Mouse (Mus musculus): ENCODE measurements around the gene Agbl3. TPM values are rescaled to one million over a fixed set of nuclear protein-coding genes. Genes with fewer than 3 reads are reported as not detected.

Gene Agbl3
- total RNA-seq (2021), result 1 to 10 TPM; 6.9 to 7.5 TPM

DNA sequence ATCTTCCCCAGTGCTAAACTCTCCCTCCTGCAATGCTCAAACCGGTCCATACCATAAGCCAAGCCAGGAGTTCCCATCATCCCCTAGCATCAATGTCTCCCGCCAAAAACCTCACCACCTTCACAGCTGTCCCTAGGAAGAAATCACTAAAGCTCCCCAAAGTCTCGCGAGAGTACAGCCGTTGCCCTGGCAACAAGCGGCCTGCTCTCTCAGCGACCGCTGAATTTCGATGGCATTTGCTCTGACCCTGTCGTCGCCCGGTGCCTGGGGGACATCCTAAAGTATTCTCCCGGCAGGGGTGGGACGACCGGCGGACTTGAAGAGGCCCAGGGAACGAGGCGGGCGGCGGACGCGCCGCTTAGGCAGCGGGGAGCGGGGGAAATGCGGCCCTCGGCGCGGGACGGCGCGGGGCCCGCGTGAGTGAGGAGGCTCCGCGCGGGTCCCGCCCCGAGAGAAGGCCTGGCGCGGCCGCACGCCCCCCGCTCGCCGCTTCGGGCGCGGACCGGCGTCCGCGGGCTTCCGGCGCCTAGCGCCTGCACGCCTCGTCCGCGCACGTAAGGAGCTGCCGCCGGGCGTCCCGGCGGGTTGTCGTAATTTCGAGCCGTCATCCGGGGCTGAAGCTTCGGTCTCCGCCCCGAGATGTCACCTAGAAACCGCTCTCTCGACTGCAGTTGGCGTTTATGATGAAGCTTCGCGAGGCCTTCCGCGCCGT, at the start of gene Agbl3:
Gene Agbl3, plus strand, starts transcription at position 202 of the 712 bp plus-strand sequence.
- DNase-seq, result peak; percentile 99

DNA sequence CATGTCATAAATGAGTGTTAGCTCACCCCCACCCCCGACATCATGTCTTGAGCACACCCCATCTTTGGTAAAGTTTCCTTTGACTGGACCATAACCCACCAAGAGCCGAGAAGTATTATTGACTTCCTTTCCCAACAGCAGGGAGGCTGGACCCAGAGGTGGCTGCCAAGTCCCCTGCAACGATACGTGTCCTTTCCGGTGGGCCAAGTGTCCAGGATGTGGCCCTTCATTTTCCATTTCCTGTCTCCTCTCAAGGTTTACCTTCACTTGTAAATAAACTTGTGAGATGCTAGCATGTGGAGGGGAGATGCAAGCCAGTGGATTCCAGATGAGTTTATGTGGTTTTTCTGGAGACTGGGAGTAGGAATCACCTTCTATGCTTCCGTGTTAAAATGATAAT, 49.2 kb upstream of the Agbl3 start:
- DNase-seq, result no peak

GRCm38 (mm10) chr6:34731529-34731928, 48.7 kb upstream of the Agbl3 start:
- no peak for DNase-seq

DNA sequence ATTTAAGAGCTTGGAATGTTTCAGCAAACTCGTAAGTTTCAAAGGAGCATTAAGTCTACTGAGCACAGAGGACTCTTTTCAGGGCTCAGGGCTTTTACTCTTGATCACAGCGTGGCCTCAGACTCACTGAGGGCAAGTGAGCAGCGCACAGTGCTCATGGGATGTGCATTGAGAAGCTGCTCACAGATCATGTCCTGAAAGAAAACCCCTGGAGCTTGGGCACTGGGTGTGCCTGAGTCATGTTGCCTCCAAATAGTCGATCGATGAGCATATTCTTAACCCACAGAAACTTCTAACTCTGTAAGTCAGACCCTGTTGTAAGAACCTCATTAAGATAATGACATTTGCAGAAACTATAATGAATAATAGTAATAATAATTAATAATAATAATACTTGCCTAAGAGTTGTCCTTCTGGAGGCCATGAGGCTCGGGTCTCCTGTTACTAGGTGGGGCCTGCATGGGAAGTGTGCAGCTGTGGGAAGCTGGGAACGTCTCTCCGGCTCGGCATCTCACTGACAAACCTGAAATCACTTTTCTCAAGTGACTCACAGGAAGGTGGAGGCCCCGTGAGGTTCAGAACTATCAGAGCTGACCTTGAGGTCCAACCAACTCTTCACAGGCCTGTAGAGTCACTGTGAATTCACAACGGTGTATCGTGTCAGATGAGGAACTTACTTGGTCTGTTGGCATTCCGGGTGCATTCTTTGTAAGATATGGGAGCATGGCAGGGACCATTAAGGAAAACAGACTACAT, 45.1 kb upstream of the Agbl3 start:
- no peak for DNase-seq

DNA sequence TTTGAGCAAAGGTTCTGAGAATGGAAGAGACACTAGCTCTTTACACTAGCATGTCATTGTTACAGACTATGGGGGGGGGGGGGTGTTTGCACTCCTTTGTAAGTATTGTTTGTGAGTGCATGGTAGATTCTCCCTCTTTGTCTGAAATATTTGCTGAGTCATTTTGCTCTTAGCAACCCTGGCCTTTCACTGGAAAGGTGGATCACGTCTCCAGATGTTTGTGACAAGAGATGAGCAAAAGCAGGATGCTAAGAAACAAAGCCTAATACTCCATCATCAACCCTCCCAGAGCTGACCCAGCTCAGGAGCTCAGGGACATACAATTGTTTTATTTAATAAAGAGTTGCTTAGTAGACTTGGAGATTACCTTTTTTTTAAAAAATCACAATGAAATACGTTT, 43.3 kb upstream of the Agbl3 start:
- no peak for DNase-seq

- no peak for DNase-seq
Measured at GRCm38 (mm10) chr6:34743946-34744345, 36.3 kb upstream of the Agbl3 start.

DNA sequence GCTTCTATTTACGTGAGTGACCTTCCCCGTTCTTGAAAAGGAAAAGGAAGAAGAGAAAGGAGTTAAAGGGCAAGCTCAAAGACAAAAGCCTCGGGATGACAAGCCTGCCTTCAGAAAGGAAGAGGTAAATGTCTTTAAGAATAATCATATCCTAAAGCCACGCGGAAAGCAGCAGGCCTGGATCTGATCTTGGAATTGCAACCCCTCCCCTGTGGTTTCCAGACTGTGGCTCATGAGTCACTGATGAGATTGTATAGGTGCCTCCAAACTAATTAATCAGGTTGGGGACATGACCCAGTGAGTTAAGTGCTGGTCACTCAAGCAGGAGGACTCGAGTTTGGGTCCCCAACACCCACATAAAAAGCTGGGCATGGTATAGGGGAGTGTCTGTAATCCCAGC, 32.4 kb upstream of the Agbl3 start:
- no peak for DNase-seq

- no peak for DNase-seq
Measured at GRCm38 (mm10) chr6:34748566-34748965, 31.7 kb upstream of the Agbl3 start.

- DNase-seq, result no peak
Measured at GRCm38 (mm10) chr6:34749526-34749925, 30.7 kb upstream of the Agbl3 start.

DNA sequence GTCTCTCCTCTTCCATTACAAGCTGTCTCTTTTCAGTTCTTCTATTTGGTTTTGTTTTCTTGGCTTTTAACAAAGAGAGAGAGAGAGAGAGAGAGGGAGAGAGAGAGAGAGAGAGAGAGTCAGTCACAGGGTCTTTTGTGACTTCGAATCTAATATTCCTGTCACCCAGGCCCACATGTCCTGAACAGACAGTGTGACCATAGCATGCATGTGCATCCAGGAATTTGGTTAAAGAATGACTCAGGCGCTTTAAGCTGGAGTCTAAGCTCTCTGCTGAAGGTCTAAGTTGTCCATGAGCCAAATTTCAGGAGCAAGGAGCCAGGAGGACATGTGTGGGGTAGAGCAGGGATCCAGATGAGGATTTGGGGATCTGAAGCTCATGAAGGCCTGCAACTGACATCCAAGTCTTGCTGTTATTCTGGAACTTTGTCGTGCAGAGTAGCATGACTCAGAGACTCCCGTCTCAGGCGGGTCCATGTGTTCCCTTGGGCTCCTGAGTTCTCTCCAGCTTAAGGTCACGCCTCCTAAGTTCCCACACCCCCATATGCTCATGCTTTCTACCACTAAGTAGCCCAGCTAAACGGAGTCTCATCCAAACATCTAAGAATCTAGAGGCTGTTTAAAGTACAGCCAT, 29.6 kb upstream of the Agbl3 start:
- DNase-seq, result peak; percentile 22

- DNase-seq, result no peak
Measured at GRCm38 (mm10) chr6:34751625-34752024, 28.6 kb upstream of the Agbl3 start.

- DNase-seq, result peak; percentile 67
Measured at GRCm38 (mm10) chr6:34754448-34754847, 25.8 kb upstream of the Agbl3 start.

DNA sequence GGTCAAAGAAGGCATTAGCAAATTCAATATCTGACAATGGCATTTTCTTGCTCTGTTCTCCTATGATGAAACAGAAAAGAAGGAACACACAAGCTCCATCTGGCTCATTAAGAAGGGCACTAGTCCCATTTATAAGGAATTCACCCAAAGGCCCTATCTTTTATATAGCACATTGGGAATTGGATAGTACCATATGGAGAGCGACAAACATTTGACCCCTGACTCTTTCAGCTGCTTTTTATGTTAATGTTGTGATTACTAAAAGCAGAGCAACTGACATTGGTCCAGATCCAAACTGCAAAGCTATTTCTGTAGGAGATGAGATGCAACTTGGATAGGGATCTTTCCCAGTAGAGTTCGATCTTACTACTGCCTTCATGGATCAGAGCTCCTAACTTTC, 21.9 kb upstream of the Agbl3 start:
- no peak for DNase-seq

DNA sequence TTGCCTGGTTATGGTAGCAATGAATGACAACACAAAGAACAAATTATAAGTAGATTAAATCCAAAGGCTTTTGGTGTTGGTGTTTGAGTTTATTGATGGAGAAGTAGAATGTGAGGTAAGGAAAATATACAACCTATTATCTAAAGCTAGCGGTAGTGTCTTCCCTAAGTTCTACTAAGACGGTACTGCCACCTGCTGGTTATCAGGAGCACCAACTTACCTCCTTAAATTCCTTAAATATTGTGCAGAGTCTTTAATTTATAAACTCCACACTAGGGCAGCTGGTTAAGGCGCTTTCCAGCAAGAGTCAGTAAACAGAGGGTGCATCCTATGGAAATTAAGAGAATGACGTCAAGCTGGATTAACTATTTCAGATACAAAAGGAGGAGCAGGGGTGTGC, 20.2 kb upstream of the Agbl3 start:
- DNase-seq, result peak; percentile 62

GRCm38 (mm10) chr6:34765721-34766120, 14.5 kb upstream of the Agbl3 start:
- DNase-seq, result no peak

DNA sequence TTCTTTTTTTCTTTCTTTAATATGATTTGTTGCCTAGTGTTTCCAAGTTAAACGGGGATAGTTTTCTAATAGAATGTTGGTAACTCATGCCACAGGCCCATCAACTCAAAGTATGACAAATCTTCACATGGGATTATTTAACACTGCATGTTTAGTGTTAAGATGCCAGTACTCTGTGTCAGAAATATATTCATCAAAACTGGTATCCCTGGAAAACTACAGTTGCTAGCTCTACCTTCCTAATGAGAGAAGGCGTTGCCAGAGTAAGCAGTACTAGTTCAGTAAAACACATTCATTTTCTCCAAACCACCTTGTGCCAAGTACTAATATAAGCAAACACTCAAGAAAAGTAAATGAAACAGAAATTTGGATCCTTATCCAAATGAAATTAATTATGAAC, 10.2 kb upstream of the Agbl3 start:
- DNase-seq, result no peak

DNA sequence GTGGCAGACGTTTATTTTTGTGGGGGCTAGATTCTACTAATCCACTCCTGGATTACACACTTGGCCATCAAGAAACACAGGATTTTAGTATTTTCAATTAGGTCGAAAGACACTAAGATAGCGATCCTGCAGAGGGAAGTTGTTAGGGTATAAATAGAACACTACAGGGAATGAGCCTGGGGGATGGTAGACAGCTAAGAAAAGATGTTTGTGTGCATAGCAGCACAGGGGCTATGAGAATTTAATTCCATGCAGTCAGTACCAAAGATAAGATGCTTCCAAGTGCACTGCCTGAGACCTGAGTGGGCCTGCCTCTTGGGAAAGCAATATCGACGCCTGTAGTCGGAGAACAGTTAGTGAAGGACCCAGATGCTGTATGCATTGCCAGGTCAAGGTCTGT, 9.7 kb upstream of the Agbl3 start:
- no peak for DNase-seq

- no peak for DNase-seq
Measured at GRCm38 (mm10) chr6:34776396-34776795, 3.8 kb upstream of the Agbl3 start.

- DNase-seq, result no peak
Measured at GRCm38 (mm10) chr6:34777094-34777493, 3.1 kb upstream of the Agbl3 start.

- no peak for DNase-seq
Measured at GRCm38 (mm10) chr6:34777981-34778668, 2.1 kb upstream of the Agbl3 start.

GRCm38 (mm10) chr6:34780943-34781289, 684 bp downstream of the Agbl3 start:
- DNase-seq, result no peak

DNA sequence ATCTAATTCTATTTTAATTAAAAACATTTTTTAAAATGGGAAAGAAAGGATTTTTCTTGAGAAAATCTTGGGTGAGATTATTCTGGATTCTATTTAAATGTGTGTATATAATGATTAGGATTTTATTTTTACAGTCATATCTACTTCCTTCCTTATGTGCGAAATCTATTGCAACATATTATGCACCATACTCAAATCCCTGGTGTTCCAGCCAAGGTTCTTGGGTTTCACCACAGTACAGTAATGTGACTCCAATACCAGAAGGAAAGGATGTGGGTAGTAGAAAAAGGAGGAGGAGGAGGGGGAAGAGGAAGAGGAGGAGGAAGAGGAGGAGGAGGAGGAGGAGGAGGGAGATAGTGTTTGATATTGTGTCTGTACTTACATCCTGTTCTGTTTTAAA, 2.3 kb downstream of the Agbl3 start:
- DNase-seq, result no peak

GRCm38 (mm10) chr6:34796881-34797280, 16.6 kb downstream of the Agbl3 start:
- no peak for DNase-seq
